Mouse (Mus musculus): ENCODE data around the gene Btbd35f14. TPM values are rescaled to one million over a fixed set of nuclear protein-coding genes. Genes with fewer than 3 reads are reported as not detected.
"Not testable (repeated sequence)": the region's sequence is repeated elsewhere in the genome, so short reads cannot be mapped to it uniquely, and the experiment has no call there.

Gene Btbd35f14
- not detected for total RNA-seq (2021)
- long read RNA-seq = 0 reads

DNA sequence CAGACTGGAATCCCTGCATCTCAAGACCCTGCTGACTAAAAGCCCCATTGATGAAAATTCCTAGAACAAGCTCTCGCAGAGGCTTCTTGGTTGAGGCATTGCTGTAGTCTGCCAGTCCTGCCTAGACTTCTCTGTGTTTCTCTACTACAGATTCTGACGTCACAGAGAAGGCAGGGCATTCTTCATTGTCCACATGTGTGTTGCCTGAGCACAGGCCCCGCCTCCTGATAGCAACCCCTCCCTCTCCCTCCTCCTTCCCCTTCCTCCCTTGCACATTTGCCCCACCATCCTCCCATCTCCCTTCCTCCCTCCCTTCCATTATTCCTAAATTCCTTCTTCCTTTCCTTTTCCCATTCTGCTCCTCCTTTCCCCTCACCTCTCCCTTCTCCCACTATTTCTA, at the start of gene Btbd35f14:
Gene Btbd35f14, minus strand, starts transcription at position 101 of the 400 bp plus-strand sequence.
- DNase-seq (ENCODE audit: low spot score in 2 of 2) = not testable (repeated sequence)

DNA sequence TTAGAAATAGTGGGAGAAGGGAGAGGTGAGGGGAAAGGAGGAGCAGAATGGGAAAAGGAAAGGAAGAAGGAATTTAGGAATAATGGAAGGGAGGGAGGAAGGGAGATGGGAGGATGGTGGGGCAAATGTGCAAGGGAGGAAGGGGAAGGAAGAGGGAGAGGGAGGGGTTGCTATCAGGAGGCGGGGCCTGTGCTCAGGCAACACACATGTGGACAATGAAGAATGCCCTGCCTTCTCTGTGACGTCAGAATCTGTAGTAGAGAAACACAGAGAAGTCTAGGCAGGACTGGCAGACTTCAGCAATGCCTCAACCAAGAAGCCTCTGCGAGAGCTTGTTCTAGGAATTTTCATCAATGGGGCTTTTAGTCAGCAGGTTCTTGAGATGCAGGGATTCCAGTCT, 45.3 kb downstream of the Btbd35f14 start, which contains the start of gene Btbd35f13:
Gene Btbd35f13, plus strand, starts transcription at position 301 of the 400 bp plus-strand sequence.
- not testable (repeated sequence) for DNase-seq (ENCODE audit: low spot score in 2 of 2)

Other genes with a start within 250 kb of the Btbd35f14 start
- gene Btbd35f15, start 125.0 kb downstream of the Btbd35f14 start, total RNA-seq (2021) = not detected
- gene Btbd35f13, start 45.2 kb downstream of the Btbd35f14 start, total RNA-seq (2021) = not detected

All from layer of hippocampus, postnatal 10 days (tissue).